Mouse (Mus musculus) G1E (cell line): ENCODE data around the gene Pou6f2. TPM values are rescaled to one million over a fixed set of nuclear protein-coding genes. Genes with fewer than 3 reads are reported as not detected.

ENCODE experiments used
- ATAC-seq: 2 replicates; pipeline ENCODE4 v1.8.0; 2016; ENCODE audit warnings: mild to moderate bottlenecking; ENCODE audit not compliant: insufficient number of reproducible peaks, poor library complexity, low FRiP score, severe bottlenecking; ENCODE audit errors: extremely low read depth
- DNase-seq: peaks from one replicate; pipeline ENCODE4 v3.0.0; 2012; ENCODE audit warnings: low spot score
- H3K27me3 ChIP-seq: 2 replicates; pipeline ENCODE4 v1.6.1; 2012; ENCODE audit warnings: mild to moderate bottlenecking, low read length, inconsistent platforms; ENCODE audit not compliant: insufficient read depth
- H3K36me3 ChIP-seq: replicated peaks from 2 replicates; pipeline ENCODE3; 2012; ENCODE audit warnings: mild to moderate bottlenecking, inconsistent platforms
- H3K4me1 ChIP-seq: 2 replicates; pipeline ENCODE4 v1.6.1; 2012; ENCODE audit warnings: low read depth, low read length, inconsistent platforms, mixed read lengths; ENCODE audit not compliant: insufficient read depth
- H3K4me3 ChIP-seq: 2 replicates; pipeline ENCODE4 v1.5.1; 2012; ENCODE audit warnings: low read depth, mild to moderate bottlenecking, inconsistent platforms, low read length, moderate library complexity, mixed read lengths
- H3K9me3 ChIP-seq: replicated peaks from 2 replicates; pipeline ENCODE4 v1.6.1; 2012; ENCODE audit warnings: inconsistent platforms
- CTCF ChIP-seq: IDR thresholded peaks from 2 replicates; pipeline ENCODE4 v1.5.1; 2012; ENCODE audit warnings: low read depth, low read length, inconsistent platforms, mixed read lengths
- GATA1 ChIP-seq: IDR thresholded peaks from 2 replicates; pipeline ENCODE4 v1.6.1; 2012; ENCODE audit warnings: borderline replicate concordance, low read length, inconsistent platforms, mixed read lengths
- GATA2 ChIP-seq: IDR thresholded peaks from 2 replicates; pipeline ENCODE4 v1.6.1; 2012; ENCODE audit warnings: low read depth, low read length, inconsistent platforms, borderline replicate concordance
- POLR2AphosphoS5 ChIP-seq: IDR thresholded peaks from 2 replicates; pipeline ENCODE4 v1.6.1; 2012; ENCODE audit warnings: low read depth, low read length, inconsistent platforms; ENCODE audit not compliant: insufficient replicate concordance
- TAL1 ChIP-seq: conservative IDR thresholded peaks from 2 replicates; pipeline ENCODE4 v1.6.1; 2012; ENCODE audit warnings: low read depth, low read length, inconsistent platforms, mixed read lengths
- polyA plus RNA-seq: library from polyadenylated mRNA; stranded (reverse); fragments of >175 nt; gene quantifications from 2 replicates; pipeline ENCODE4 v1.2.3, GENCODE M21; 2012
- total RNA-seq, 2 experiments: library from RNA; stranded (forward) in 1 of 2; stranded (reverse) in 1 of 2; fragments of 200-1000 nt in 1 of 2; fragments of >200 nt in 1 of 2; fragmentation: Nextera tagmentation in 1 of 2; gene quantifications; 2 replicates each; pipeline ENCODE4 v1.2.3; 2014 to 2017

The Pou6f2 gene
- total and polyA plus RNA-seq, 3 experiments, result 0.05 TPM; not detected in 2

DNA sequence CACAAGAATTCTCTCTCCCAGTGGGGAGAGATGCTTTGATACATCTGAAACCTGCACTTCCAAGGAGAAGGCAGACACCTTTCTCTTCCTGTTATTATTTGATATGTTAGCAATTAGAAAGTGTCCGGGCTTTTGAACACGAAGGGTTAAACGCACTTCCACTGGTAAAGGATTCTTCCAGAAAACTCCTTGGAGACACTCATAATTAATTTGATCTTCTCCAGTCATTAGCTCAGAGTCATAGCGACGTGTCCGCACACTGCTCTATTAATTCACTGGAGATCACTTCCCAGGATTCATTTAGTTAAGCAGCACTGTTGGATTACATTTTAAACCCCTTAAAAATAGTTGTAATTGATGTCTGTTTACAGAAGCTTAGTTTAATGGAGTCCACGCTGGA is 88.5 kb downstream of the Pou6f2 start:
- ATAC-seq (no peak), DNase-seq (no peak)
- no peak for TF ChIP-seq GATA2
- TF ChIP-seq POLR2AphosphoS5, result no peak

GRCm38 (mm10) chr13:18306506-18307145 is 90.9 kb downstream of the Pou6f2 start:
- no peak for ATAC-seq
- H3K27me3 ChIP-seq, result no peaks in the 10 kb centered on the region; the same call in 1 of the 2 replicates
- no peaks in the 10 kb centered on the region for H3K9me3 ChIP-seq
- no peak overlapping the region for H3K4me3 ChIP-seq
- no peak for DNase-seq
- TF ChIP-seq GATA2 (no peak), GATA1 (no peak), POLR2AphosphoS5 (no peak), CTCF (no peak), TAL1 (no peak)
- H3K36me3 ChIP-seq, result no peaks in the 10 kb centered on the region
- H3K4me1 ChIP-seq, result no peaks in the 10 kb centered on the region

More for the DNA sequence above, 88.5 kb downstream of the Pou6f2 start:
- Histone ChIP-seq H3K4me1 (no peaks in the 10 kb centered on the region), H3K9me3 (no peaks in the 10 kb centered on the region), H3K36me3 (no peaks in the 10 kb centered on the region), H3K4me3 (no peak overlapping the region), H3K27me3 (peaks cover 2% of the 10 kb centered on the region)

- Histone ChIP-seq H3K4me1 (no peaks in the 10 kb centered on the region), H3K36me3 (no peaks in the 10 kb centered on the region)
- TF ChIP-seq GATA2 (no peak), CTCF (no peak), GATA1 (no peak), POLR2AphosphoS5 (no peak), TAL1 (no peak)
Observed at GRCm38 (mm10) chr13:18299966-18300365, 97.5 kb downstream of the Pou6f2 start.

DNA sequence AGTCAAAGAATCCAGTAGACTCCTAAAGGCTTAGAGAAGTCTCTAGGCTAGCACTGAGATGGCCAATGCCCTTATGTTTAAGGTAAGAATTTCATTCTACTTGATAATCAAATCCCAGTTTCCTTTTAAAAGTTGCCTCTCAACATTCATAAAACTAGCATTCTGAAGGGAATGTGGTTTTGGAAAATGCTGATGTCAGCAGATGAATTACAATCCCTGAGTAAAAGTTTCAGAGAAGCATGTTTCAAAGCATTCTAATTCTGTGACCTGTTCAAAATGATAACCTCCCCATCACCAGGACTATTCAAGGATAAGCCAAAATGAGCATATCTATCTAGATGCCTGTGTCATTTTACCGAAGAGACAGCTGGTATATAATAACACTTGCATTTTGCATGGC is 104.0 kb downstream of the Pou6f2 start:
- ATAC-seq, result no peak
- H3K36me3 ChIP-seq, result no peaks in the 10 kb centered on the region
- H3K4me3 ChIP-seq, result no peak overlapping the region
- no peaks in the 10 kb centered on the region for H3K4me1 ChIP-seq
- TF ChIP-seq GATA1 (no peak), POLR2AphosphoS5 (no peak), GATA2 (no peak), CTCF (no peak)
- DNase-seq, result no peak
- no peaks in the 10 kb centered on the region for H3K9me3 ChIP-seq
- H3K27me3 ChIP-seq, result 0 out of 2 replicates have a peak, but pooled peaks cover 3% of the 10 kb centered on the region

More at GRCm38 (mm10) chr13:18299966-18300365, 97.5 kb downstream of the Pou6f2 start:
- Histone ChIP-seq H3K4me3 (no peak overlapping the region), H3K27me3 (no peaks in the 10 kb centered on the region), H3K9me3 (no peaks in the 10 kb centered on the region)
- DNase-seq (no peak), ATAC-seq (no peak)

- DNase-seq, result no peak
- H3K9me3 ChIP-seq, result no peaks in the 10 kb centered on the region
- TF ChIP-seq GATA1, result no peak
- TF ChIP-seq CTCF, result no peak
- no peak for TF ChIP-seq TAL1
- TF ChIP-seq POLR2AphosphoS5, result no peak
- no peak for ATAC-seq
- no peaks in the 10 kb centered on the region for H3K4me1 ChIP-seq
- 0 out of 2 replicates have a peak, but pooled peaks cover 3% of the 10 kb centered on the region for H3K27me3 ChIP-seq
- no peak overlapping the region for H3K4me3 ChIP-seq
- no peaks in the 10 kb centered on the region for H3K36me3 ChIP-seq
Observed at GRCm38 (mm10) chr13:18290253-18290914, 107.1 kb downstream of the Pou6f2 start.

GRCm38 (mm10) chr13:18287536-18287935 is 110.0 kb downstream of the Pou6f2 start:
- TF ChIP-seq TAL1 (no peak), CTCF (no peak), GATA1 (no peak), POLR2AphosphoS5 (no peak), GATA2 (no peak)
- ATAC-seq, result no peak
- no peaks in the 10 kb centered on the region for H3K4me1 ChIP-seq
- H3K4me3 ChIP-seq, result no peak overlapping the region
- H3K36me3 ChIP-seq, result no peaks in the 10 kb centered on the region
- DNase-seq, result no peak
- no peaks in the 10 kb centered on the region for H3K27me3 ChIP-seq
- H3K9me3 ChIP-seq, result no peaks in the 10 kb centered on the region
